ENCODE assay signal across 10 mouse cellular contexts in the genomic region with DNA sequence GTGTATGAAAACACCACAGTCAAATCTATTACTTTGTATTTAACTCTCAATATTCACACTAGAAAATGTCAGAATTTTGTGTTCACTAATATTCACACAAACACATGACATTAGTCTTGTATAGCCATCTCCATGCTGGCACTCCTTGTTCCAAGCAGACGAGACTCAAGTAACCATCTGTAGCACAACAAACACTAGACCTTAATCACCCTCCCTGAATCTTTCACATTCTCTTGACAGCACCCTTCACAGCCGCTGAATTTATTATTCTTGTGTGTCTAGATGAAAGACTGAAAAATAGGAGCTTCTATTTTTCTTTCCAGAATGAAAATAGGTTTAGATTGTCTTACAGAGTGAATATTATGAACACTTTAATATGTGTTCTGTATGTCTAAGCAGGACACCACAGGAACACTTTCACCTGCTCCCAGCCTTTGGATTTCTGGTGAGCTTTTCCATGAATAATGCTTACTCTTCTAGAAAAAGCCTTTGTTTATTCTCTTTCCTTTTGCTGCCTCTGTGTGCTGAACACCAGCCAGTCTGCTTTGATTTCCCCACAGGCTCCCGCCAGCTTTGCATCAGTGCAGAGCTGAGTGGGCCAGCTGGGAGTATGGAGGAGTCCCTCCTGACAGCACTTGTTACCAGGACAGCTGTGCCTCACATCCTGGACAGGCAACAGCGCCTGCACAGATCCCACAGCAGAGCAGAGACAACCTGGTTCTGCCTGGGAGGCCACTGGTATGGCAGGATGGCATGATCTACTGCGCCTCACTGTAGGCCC.
DNase-seq lines count a peak whose midpoint lies in the region; ATAC-seq and TF ChIP-seq lines count a peak whose summit lies in the region.
"Had no signal": no experiment of that assay in that cellular context is flagged by ENCODE, and none has a peak within 500 bp of the region (broad histone marks: within the 10 kb centered on the region; RNA-seq: fewer than 3 reads in every experiment).

No protein-coding gene starts in this region.

- intact Hi-C loops in heart, adult 2 months (cut with DNase I) = no loop called here

- H3K36me3 ChIP-seq in kidney, embryonic 15.5 days = peaks cover 5% of the 10 kb centered on the region
- H3K36me3 ChIP-seq in heart, adult 2 months (ENCODE audit: control insufficient read depth, insufficient read depth, low read length) = no peaks in the 10 kb centered on the region
- H3K36me3 ChIP-seq: heart, embryonic 15.5 days; lung, embryonic 15.5 days had no signal

- no peak overlapping the region for H3K4me2 ChIP-seq in kidney, embryonic 15.5 days
- H3K4me2 ChIP-seq: heart, embryonic 15.5 days; lung, embryonic 15.5 days had no signal

- H3K9me3 ChIP-seq in kidney, embryonic 15.5 days (replicated peaks) = no peaks in the 10 kb centered on the region
- H3K9me3 ChIP-seq: heart, embryonic 15.5 days; lung, embryonic 15.5 days had no signal

- no peak for DNase-seq in kidney, postnatal 36 days
- peak; percentile 28 to 38 for DNase-seq in frontal cortex, postnatal 10 days (ENCODE audit: low spot score in 2 of 2)
- DNase-seq in left cerebral cortex, adult 18-20 months (ENCODE audit: low spot score in 2 of 2) = peak; percentile 57 to 67
- peak; percentile 32 for DNase-seq in retina, embryonic 14.5 days (ENCODE audit: low spot score)
- DNase-seq in lung, adult 18-20 months = no peak
- no peak for DNase-seq in heart, adult 2 months
- no peak for DNase-seq in gastrocnemius, postnatal 25 days

- no peak overlapping the region for H3K9ac ChIP-seq in kidney, embryonic 15.5 days
- H3K9ac ChIP-seq in heart, adult 2 months (ENCODE audit: low read depth, low read length) = no peak overlapping the region
- H3K9ac ChIP-seq: heart, embryonic 15.5 days; lung, embryonic 15.5 days had no signal

- no peaks in the 10 kb centered on the region for H3K27me3 ChIP-seq in kidney, embryonic 15.5 days
- no peaks in the 10 kb centered on the region for H3K27me3 ChIP-seq in heart, adult 2 months (ENCODE audit: control insufficient read depth, insufficient read depth, low read length)
- H3K27me3 ChIP-seq: heart, embryonic 15.5 days; lung, embryonic 15.5 days had no signal

- TF ChIP-seq POLR2A in heart, adult 2 months (IDR thresholded peaks at IDR 0.05; ENCODE audit: insufficient read depth, low read depth, low read length) = no peak

- no peaks in the 10 kb centered on the region for H3K79me2 ChIP-seq in heart, adult 2 months (replicated peaks; ENCODE audit: control insufficient read depth, insufficient read depth, low read length)

- no peak for TF ChIP-seq CTCF in heart, adult 2 months (IDR thresholded peaks at IDR 0.05)

- H3K4me1 ChIP-seq in kidney, embryonic 15.5 days = peaks cover 7% of the 10 kb centered on the region; the same call in 1 of the 2 replicates
- no peaks in the 10 kb centered on the region for H3K4me1 ChIP-seq in heart, adult 2 months (ENCODE audit: control insufficient read depth, insufficient read depth, low read length)
- H3K4me1 ChIP-seq: heart, embryonic 15.5 days; lung, embryonic 15.5 days had no signal

- no peak overlapping the region for H3K27ac ChIP-seq in kidney, embryonic 15.5 days
- no peak overlapping the region for H3K27ac ChIP-seq in heart, adult 2 months
- H3K27ac ChIP-seq: heart, embryonic 15.5 days; lung, embryonic 15.5 days had no signal

- peak; percentile 86 for ATAC-seq in kidney, embryonic 15.5 days (replicated peaks; ENCODE audit: low FRiP score)

- WGBS in kidney, embryonic 15.5 days = 39% methylated on average over 5 of the region's 5 CpGs
- 73% methylated on average over 5 of the region's 5 CpGs for WGBS in heart, adult 2 months

- no peak for TF ChIP-seq EP300 in heart, adult 2 months (IDR thresholded peaks at IDR 0.05; ENCODE audit: insufficient read depth, low read depth, low read length)

- H3K4me3 ChIP-seq in kidney, embryonic 15.5 days (replicated peaks) = no peak overlapping the region
- H3K4me3 ChIP-seq in heart, adult 2 months = no peak overlapping the region
- H3K4me3 ChIP-seq: heart, embryonic 15.5 days; lung, embryonic 15.5 days had no signal

Comparison
In these comparisons a context has a peak if more than half of its experiments do, and no peak if none do; other contexts are left out.
1. DNase-seq: peak in frontal cortex, postnatal 10 days (2 of 2), left cerebral cortex, adult 18-20 months (2 of 2) and retina, embryonic 14.5 days (single experiment); none in kidney, postnatal 36 days (0 of 2), lung, adult 18-20 months (0 of 2), heart, adult 2 months (0 of 2) and gastrocnemius, postnatal 25 days (single experiment).